Mouse (Mus musculus) cerebellum, adult 2 months (tissue): ENCODE data around the gene Dner.

Experiments used
- CTCF ChIP-seq: fragments of 200-500 bp; IDR thresholded peaks from 2 replicates; pipeline ENCODE4 v1.5.1; 2011; ENCODE audit warnings: low read depth, mild to moderate bottlenecking, control low read depth, low read length, moderate library complexity, borderline replicate concordance; ENCODE audit not compliant: insufficient read depth
- POLR2A ChIP-seq: fragments of 200-500 bp; IDR thresholded peaks from 2 replicates; pipeline ENCODE4 v1.6.1; 2011; ENCODE audit warnings: low read length, control low read depth, borderline replicate concordance; ENCODE audit not compliant: insufficient read depth

DNA sequence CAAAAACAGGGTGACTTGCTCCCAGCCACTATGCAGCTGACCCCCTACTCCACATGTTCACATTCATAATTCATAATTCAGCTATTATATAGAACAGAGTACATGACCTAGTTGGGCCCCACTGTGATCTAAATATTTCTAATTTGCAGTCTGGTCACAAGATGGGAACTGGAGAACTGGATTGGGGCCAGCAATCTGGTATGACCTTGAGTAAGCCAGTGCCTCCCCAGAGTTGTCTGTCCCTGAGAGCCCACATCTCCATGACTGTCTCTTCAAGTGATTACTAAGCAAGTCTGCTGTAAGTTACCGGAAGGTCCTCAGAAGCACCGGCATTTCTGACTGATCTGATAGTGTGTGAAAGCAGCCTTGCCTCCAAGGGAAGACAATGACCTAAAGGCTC is 49.2 kb downstream of the Dner start:
- TF ChIP-seq POLR2A (no peak), CTCF (no peak)
